Mouse (Mus musculus): Measurements from ENCODE around the gene Gm9964. TPM values are rescaled to one million over a fixed set of nuclear protein-coding genes. Genes with fewer than 3 reads are reported as not detected.

Gm9964 gene
- polyA plus RNA-seq, 1 experiment from 2014 or later = not detected

GRCm38 (mm10) chr11:79252881-79253541 lies 43.7 kb downstream of the Gm9964 start:
- Histone ChIP-seq H3K9ac (ENCODE audit: low read length) (peak overlapping the region; percentile 99), H3K36me3 (ENCODE audit: control insufficient read depth, insufficient read depth) (peaks cover 13% of the 10 kb centered on the region), H3K4me2 (ENCODE audit: low read depth, low read length) (peak overlapping the region; percentile 91), H3K27ac (ENCODE audit: low read length) (peak overlapping the region; percentile 98), H3K4me3 (ENCODE audit: low read length) (peak overlapping the region; percentile 98), H3K27me3 (ENCODE audit: control insufficient read depth, insufficient read depth, low read length) (no peaks in the 10 kb centered on the region), H3K4me1 (ENCODE audit: control insufficient read depth, insufficient read depth, low read length) (peaks cover 14% of the 10 kb centered on the region), H3K9me3 (replicated peaks; ENCODE audit: control insufficient read depth, low read length) (no peaks in the 10 kb centered on the region)
- 11% methylated on average over 6 of the region's 6 CpGs for WGBS
- ATAC-seq (replicated peaks; ENCODE audit: extremely low read depth, insufficient read depth, low FRiP score) = no peak

Other genes starting within 250 kb of the Gm9964 start
- gene Ksr1, start 150.5 kb downstream of the Gm9964 start, polyA plus RNA-seq (2015; fragmentation: Nextera tagmentation; extraction: Ambion mirVana) = 3.3 TPM in 2 replicates
- 121 and 123 TPM in 2 replicates for gene Wsb1, start 42.2 kb downstream of the Gm9964 start, polyA plus RNA-seq (2015; fragmentation: Nextera tagmentation; extraction: Ambion mirVana)
- 3.4 and 3.8 TPM in 2 replicates for gene Nf1, start 42.8 kb upstream of the Gm9964 start, polyA plus RNA-seq (2015; fragmentation: Nextera tagmentation; extraction: Ambion mirVana)
- 0.06 and 0.08 TPM in 2 replicates for gene Omg, start 207.2 kb upstream of the Gm9964 start, polyA plus RNA-seq (2015; fragmentation: Nextera tagmentation; extraction: Ambion mirVana)
- gene Evi2b, start 226.9 kb upstream of the Gm9964 start, polyA plus RNA-seq (2015; fragmentation: Nextera tagmentation; extraction: Ambion mirVana) = 1.2 and 2.0 TPM in 2 replicates
- gene Evi2, start 233.7 kb upstream of the Gm9964 start, polyA plus RNA-seq (2015; fragmentation: Nextera tagmentation; extraction: Ambion mirVana) = 0.45 and 0.83 TPM in 2 replicates
- 1.8 and 3.5 TPM in 2 replicates for gene Evi2a, start 233.7 kb upstream of the Gm9964 start, polyA plus RNA-seq (2015; fragmentation: Nextera tagmentation; extraction: Ambion mirVana)